8 mouse cellular contexts compared by ENCODE assay signal in genomic region chr5:33937230-33937629, GRCm38 (mm10). TPM values are rescaled to one million over a fixed set of nuclear protein-coding genes. Genes with fewer than 3 reads are reported as not detected.
DNase-seq lines count a peak whose midpoint lies in the region; ATAC-seq and TF ChIP-seq lines count a peak whose summit lies in the region.

No protein-coding gene starts in this region.

- H3K27ac ChIP-seq in lung, embryonic 15.5 days, result no peak overlapping the region
- no peak overlapping the region for H3K27ac ChIP-seq in forebrain, embryonic 16.5 days (ENCODE audit: low read length)
- H3K27ac ChIP-seq in limb, embryonic 14.5 days (replicated peaks; ENCODE audit: low read depth, low read length), result no peak overlapping the region
- H3K27ac ChIP-seq in neural tube, embryonic 15.5 days (replicated peaks), result no peak overlapping the region

- peaks cover 28% of the 10 kb centered on the region for H3K4me1 ChIP-seq in lung, embryonic 15.5 days
- peaks cover 25% of the 10 kb centered on the region for H3K4me1 ChIP-seq in forebrain, embryonic 16.5 days (replicated peaks; ENCODE audit: control insufficient read depth, insufficient read depth, low read length)
- H3K4me1 ChIP-seq in limb, embryonic 14.5 days (ENCODE audit: control insufficient read depth, insufficient read depth, low read length), result peaks cover 15% of the 10 kb centered on the region
- H3K4me1 ChIP-seq in neural tube, embryonic 15.5 days, result peaks cover 26% of the 10 kb centered on the region

- 96% methylated on average over 2 of the region's 2 CpGs for WGBS in lung, embryonic 15.5 days
- 98% methylated on average over 2 of the region's 2 CpGs for WGBS in forebrain, embryonic 16.5 days
- 91% methylated on average over 2 of the region's 2 CpGs for WGBS in limb, embryonic 14.5 days
- 95% methylated on average over 2 of the region's 2 CpGs for WGBS in neural tube, embryonic 15.5 days

- ATAC-seq in lung, embryonic 15.5 days (ENCODE audit: borderline replicate concordance, extremely low read depth, low FRiP score, low TSS enrichment), result no peak
- ATAC-seq in forebrain, embryonic 16.5 days, result no peak
- no peak for ATAC-seq in limb, embryonic 14.5 days (ENCODE audit: low FRiP score, low read depth)
- ATAC-seq in neural tube, embryonic 15.5 days (ENCODE audit: low FRiP score), result no peak

- H3K9me3 ChIP-seq in lung, embryonic 15.5 days, result no peaks in the 10 kb centered on the region
- H3K9me3 ChIP-seq in forebrain, embryonic 16.5 days (ENCODE audit: control insufficient read depth, low read length), result no peaks in the 10 kb centered on the region
- 0 out of 2 replicates have a peak, but pooled peaks cover 2% of the 10 kb centered on the region for H3K9me3 ChIP-seq in limb, embryonic 14.5 days (ENCODE audit: control insufficient read depth, low read length)
- 0 out of 2 replicates have a peak, but pooled peaks cover 2% of the 10 kb centered on the region for H3K9me3 ChIP-seq in neural tube, embryonic 15.5 days (replicated peaks)

- peak overlapping the region; percentile 60; the same call in 1 of the 2 replicates for H3K9ac ChIP-seq in lung, embryonic 15.5 days
- H3K9ac ChIP-seq in forebrain, embryonic 16.5 days (replicated peaks; ENCODE audit: low read depth, low read length), result no peak overlapping the region; the same call in 1 of the 2 replicates
- H3K9ac ChIP-seq in limb, embryonic 14.5 days (ENCODE audit: low read depth, low read length, severe bottlenecking), result peak overlapping the region; percentile 72; the same call in 1 of the 2 replicates
- H3K9ac ChIP-seq in neural tube, embryonic 15.5 days (replicated peaks), result no peak overlapping the region

- H3K4me3 ChIP-seq in lung, embryonic 15.5 days, result peak overlapping the region; percentile 97
- H3K4me3 ChIP-seq in forebrain, embryonic 16.5 days (replicated peaks; ENCODE audit: low read length), result no peak overlapping the region
- peak overlapping the region; percentile 87 for H3K4me3 ChIP-seq in limb, embryonic 14.5 days (replicated peaks; ENCODE audit: low read length)
- peak overlapping the region; percentile 74; the same call in 1 of the 2 replicates for H3K4me3 ChIP-seq in neural tube, embryonic 15.5 days (replicated peaks)

- H3K4me2 ChIP-seq in lung, embryonic 15.5 days, result peak overlapping the region; percentile 65
- peak overlapping the region; percentile 65; the same call in 1 of the 2 replicates for H3K4me2 ChIP-seq in forebrain, embryonic 16.5 days (ENCODE audit: low read length)
- H3K4me2 ChIP-seq in limb, embryonic 14.5 days (replicated peaks; ENCODE audit: low read depth, low read length, severe bottlenecking), result peak overlapping the region; percentile 77
- peak overlapping the region; percentile 70 for H3K4me2 ChIP-seq in neural tube, embryonic 15.5 days

- DNase-seq in lung, postnatal 4 days, result no peak
- no peak for DNase-seq in limb, embryonic 14.5 days (ENCODE audit: low spot score)
- no peak for DNase-seq in urinary bladder, postnatal 4 days (ENCODE audit: low spot score in 2 of 2)
- DNase-seq in urinary bladder, adult 18-20 months (ENCODE audit: low spot score in 2 of 2), result no peak
- DNase-seq in gastrocnemius, postnatal 36 days, result no peak

- TF ChIP-seq POLR2A in limb, embryonic 14.5 days (IDR thresholded peaks at IDR 0.05; ENCODE audit: borderline replicate concordance, extremely low read depth, insufficient read depth, insufficient read length), result no peak

- intact Hi-C loops in gastrocnemius, postnatal 36 days (cut with DNase I), result loop anchor here (10.0 kb wide), 1 partner anchor 248 kb away; the partner anchor contains the start of gene Mxd4

- H3K36me3 ChIP-seq in lung, embryonic 15.5 days, result peaks cover 3% of the 10 kb centered on the region; the same call in 1 of the 2 replicates
- H3K36me3 ChIP-seq in forebrain, embryonic 16.5 days (ENCODE audit: control insufficient read depth, insufficient read depth), result no peaks in the 10 kb centered on the region; the same call in 1 of the 2 replicates
- peaks cover 8% of the 10 kb centered on the region; the same call in 1 of the 2 replicates for H3K36me3 ChIP-seq in limb, embryonic 14.5 days (ENCODE audit: control insufficient read depth, insufficient read depth, low read length)
- 0 out of 2 replicates have a peak, but pooled peaks cover 7% of the 10 kb centered on the region for H3K36me3 ChIP-seq in neural tube, embryonic 15.5 days

- H3K27me3 ChIP-seq in lung, embryonic 15.5 days, result no peaks in the 10 kb centered on the region
- H3K27me3 ChIP-seq in forebrain, embryonic 16.5 days (replicated peaks; ENCODE audit: control insufficient read depth, insufficient read depth, low read length), result no peaks in the 10 kb centered on the region
- no peaks in the 10 kb centered on the region for H3K27me3 ChIP-seq in limb, embryonic 14.5 days (ENCODE audit: control insufficient read depth, insufficient read depth, low read length)
- no peaks in the 10 kb centered on the region for H3K27me3 ChIP-seq in neural tube, embryonic 15.5 days (replicated peaks)

RNA-seq across cellular contexts. Expression of gene Nelfa, which starts 1.0 kb away (rescaled TPM):
- 52.7 and 54.3 TPM in 2 replicates for polyA plus RNA-seq in lung, embryonic 15.5 days (2015; fragmentation: Nextera tagmentation; extraction: Ambion mirVana)
- polyA plus RNA-seq in forebrain, embryonic 16.5 days (2015; fragmentation: Nextera tagmentation; extraction: Ambion mirVana), result 45.3 and 47.5 TPM in 2 replicates
- polyA plus RNA-seq in limb, embryonic 14.5 days (2012; rRNA removed), result 70.0 and 83.4 TPM in 2 replicates
- 53.3 and 58.4 TPM in 2 replicates for polyA plus RNA-seq in limb, embryonic 14.5 days (2014; fragmentation: Nextera tagmentation; extraction: Ambion mirVana)
- polyA plus RNA-seq in neural tube, embryonic 15.5 days (2015; fragmentation: Nextera tagmentation; extraction: Ambion mirVana), result 33.8 and 43.9 TPM in 2 replicates
- 1 to 10 TPM; 6.1 to 6.6 TPM for total RNA-seq in gastrocnemius, postnatal 36 days (2021)

RNA-seq across cellular contexts. Expression of gene Gm1673, which starts 46.0 kb away (rescaled TPM):
- polyA plus RNA-seq in lung, embryonic 15.5 days (2015; fragmentation: Nextera tagmentation; extraction: Ambion mirVana), result 68.6 and 71.4 TPM in 2 replicates
- 435 and 524 TPM in 2 replicates for polyA plus RNA-seq in forebrain, embryonic 16.5 days (2015; fragmentation: Nextera tagmentation; extraction: Ambion mirVana)
- polyA plus RNA-seq in limb, embryonic 14.5 days (2012; rRNA removed), result 114 and 171 TPM in 2 replicates
- 85.0 and 85.1 TPM in 2 replicates for polyA plus RNA-seq in limb, embryonic 14.5 days (2014; fragmentation: Nextera tagmentation; extraction: Ambion mirVana)
- polyA plus RNA-seq in neural tube, embryonic 15.5 days (2015; fragmentation: Nextera tagmentation; extraction: Ambion mirVana), result 459 and 621 TPM in 2 replicates
- total RNA-seq in gastrocnemius, postnatal 36 days (2021), result not detected

RNA-seq across cellular contexts. Expression of gene Nat8l, which starts 58.6 kb away (rescaled TPM):
- 0.16 TPM in 2 replicates for polyA plus RNA-seq in lung, embryonic 15.5 days (2015; fragmentation: Nextera tagmentation; extraction: Ambion mirVana)
- polyA plus RNA-seq in forebrain, embryonic 16.5 days (2015; fragmentation: Nextera tagmentation; extraction: Ambion mirVana), result 3.8 and 4.7 TPM in 2 replicates
- polyA plus RNA-seq in limb, embryonic 14.5 days (2012; rRNA removed), result 1.1 and 1.2 TPM in 2 replicates
- polyA plus RNA-seq in limb, embryonic 14.5 days (2014; fragmentation: Nextera tagmentation; extraction: Ambion mirVana), result 0.26 and 0.28 TPM in 2 replicates
- polyA plus RNA-seq in neural tube, embryonic 15.5 days (2015; fragmentation: Nextera tagmentation; extraction: Ambion mirVana), result 4.8 and 6.4 TPM in 2 replicates
- total RNA-seq in gastrocnemius, postnatal 36 days (2021), result under 1 TPM; 0.05 to 0.20 TPM

Comparison
In these comparisons a context has a peak if more than half of its experiments do, and no peak if none do; other contexts are left out.
1. H3K9ac ChIP-seq: peak in lung, embryonic 15.5 days (single experiment) and limb, embryonic 14.5 days (single experiment); none in forebrain, embryonic 16.5 days (single experiment) and neural tube, embryonic 15.5 days (single experiment).
2. Peak in every context shown above with its lines, with median percentiles within 50 percentile points of each other: H3K4me2 ChIP-seq.